Mouse (Mus musculus) forebrain, embryonic 15.5 days (tissue): ENCODE results near the gene Rps27rt. TPM values are rescaled to one million over a fixed set of nuclear protein-coding genes. Genes with fewer than 3 reads are reported as not detected.

Source experiments
- ATAC-seq: fragments of 200-750 bp; cut with Nextera tagmentation; replicated peaks from 2 replicates; pipeline ENCODE4 v1.8.0; 2017; ENCODE audit warnings: mild to moderate bottlenecking, moderate TSS enrichment, moderate library complexity
- H3K27ac ChIP-seq: fragments of 300-500 bp; sonication (generic); replicated peaks from 2 replicates; pipeline ENCODE4 v1.5.1; 2015; ENCODE audit warnings: mild to moderate bottlenecking, inconsistent platforms
- H3K27me3 ChIP-seq: fragments of 300-500 bp; sonication (generic); 2 replicates; pipeline ENCODE4 v1.6.1; 2015; ENCODE audit warnings: inconsistent platforms
- H3K36me3 ChIP-seq: fragments of 300-500 bp; sonication (generic); 2 replicates; pipeline ENCODE4 v1.6.1; 2015; ENCODE audit warnings: mild to moderate bottlenecking, inconsistent platforms
- H3K4me1 ChIP-seq: fragments of 300-500 bp; sonication (generic); 2 replicates; pipeline ENCODE4 v1.6.1; 2015; ENCODE audit warnings: inconsistent platforms
- H3K4me2 ChIP-seq: fragments of 300-500 bp; sonication (generic); replicated peaks from 2 replicates; pipeline ENCODE4 v1.6.1; 2015; ENCODE audit warnings: mild to moderate bottlenecking, inconsistent platforms
- H3K4me3 ChIP-seq: fragments of 300-500 bp; sonication (generic); 2 replicates; pipeline ENCODE4 v1.5.1; 2015; ENCODE audit warnings: mild to moderate bottlenecking, inconsistent platforms
- H3K9ac ChIP-seq: fragments of 300-500 bp; sonication (generic); replicated peaks from 2 replicates; pipeline ENCODE4 v1.6.1; 2015; ENCODE audit warnings: mild to moderate bottlenecking, inconsistent platforms
- H3K9me3 ChIP-seq: fragments of 300-500 bp; sonication (generic); 2 replicates; pipeline ENCODE4 v1.6.1; 2016; ENCODE audit warnings: inconsistent platforms
- WGBS: fragments of 180-500 bp; shearing (Covaris S2); methylation state at CpG from one replicate; pipeline ENCODE4 v1.1.7; 2015; ENCODE audit warnings: mixed read lengths; 5-methylcytosine and 5-hydroxymethylcytosine counted together
- polyA plus RNA-seq: library from polyadenylated mRNA; unstranded; fragments of >200 nt; fragmentation: Nextera tagmentation; extraction: Ambion mirVana; gene quantifications from 2 replicates; pipeline ENCODE4 v1.2.1, GENCODE M21; 2015

The Rps27rt gene
- polyA plus RNA-seq, 1 experiment from 2014 or later = 229 TPM

DNA sequence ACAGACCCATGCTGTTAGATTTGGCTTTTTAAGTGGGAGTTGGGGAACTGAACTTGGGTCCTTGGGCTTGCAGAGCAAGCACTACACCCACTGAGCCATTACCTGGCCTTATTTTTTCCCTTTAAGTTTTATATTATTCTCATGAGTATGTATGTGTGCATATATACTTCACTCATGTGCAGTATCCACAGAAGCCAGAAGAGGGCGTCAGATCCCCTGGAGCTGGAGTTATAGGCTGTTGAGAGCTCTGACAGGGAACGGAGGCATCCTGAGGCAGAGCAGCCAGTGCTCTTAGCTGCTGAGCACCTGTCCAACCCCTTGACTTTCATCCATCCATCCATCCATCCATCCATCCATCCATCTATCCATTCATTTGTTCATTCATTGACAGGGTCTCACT lies 45.9 kb downstream of the Rps27rt start:
- no peaks in the 10 kb centered on the region for H3K9me3 ChIP-seq
- 83% methylated on average over 2 of the region's 2 CpGs for WGBS
- ATAC-seq = no peak
- H3K27me3 ChIP-seq = no peaks in the 10 kb centered on the region
- no peak overlapping the region for H3K27ac ChIP-seq
- no peak overlapping the region for H3K4me2 ChIP-seq
- no peaks in the 10 kb centered on the region for H3K36me3 ChIP-seq
- peaks cover 14% of the 10 kb centered on the region for H3K4me1 ChIP-seq
- H3K9ac ChIP-seq = no peak overlapping the region
- H3K4me3 ChIP-seq = no peak overlapping the region

DNA sequence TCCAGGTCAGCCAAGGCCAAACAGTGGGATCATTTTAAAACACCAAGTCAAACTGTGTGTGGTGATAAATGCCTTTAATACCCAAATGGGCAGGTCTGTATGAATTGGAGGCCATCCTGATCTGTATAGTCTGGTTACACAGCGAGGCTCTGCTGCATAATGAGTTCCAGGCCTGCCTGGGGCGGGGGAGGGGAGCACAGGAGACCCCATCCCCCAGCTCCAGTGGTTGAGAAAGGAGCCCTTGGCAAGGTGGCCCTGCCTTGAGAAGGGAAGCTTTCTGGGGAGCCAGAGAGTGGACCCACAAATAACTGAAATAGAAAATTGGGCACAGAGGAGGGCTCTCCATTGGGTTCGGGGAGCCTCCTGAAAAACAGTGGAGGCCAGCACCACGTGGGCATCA lies 47.2 kb downstream of the Rps27rt start:
- no peak for ATAC-seq
- Histone ChIP-seq H3K27me3 (no peaks in the 10 kb centered on the region), H3K4me2 (no peak overlapping the region), H3K9ac (no peak overlapping the region), H3K4me3 (no peak overlapping the region), H3K9me3 (no peaks in the 10 kb centered on the region), H3K27ac (no peak overlapping the region), H3K36me3 (no peaks in the 10 kb centered on the region), H3K4me1 (peaks cover 21% of the 10 kb centered on the region)
- 84% methylated on average over 4 of the region's 4 CpGs for WGBS

GRCm38 (mm10) chr9:114934231-114934630 lies 48.3 kb downstream of the Rps27rt start:
- H3K27me3 ChIP-seq = no peaks in the 10 kb centered on the region
- WGBS = 75% methylated on average over 11 of the region's 11 CpGs
- no peaks in the 10 kb centered on the region for H3K36me3 ChIP-seq
- H3K9ac ChIP-seq = no peak overlapping the region
- no peak overlapping the region for H3K27ac ChIP-seq
- peak overlapping the region; percentile 78 for H3K4me3 ChIP-seq
- no peak; the same call in 1 of the 2 replicates for ATAC-seq
- H3K4me1 ChIP-seq = peaks cover 21% of the 10 kb centered on the region
- no peaks in the 10 kb centered on the region for H3K9me3 ChIP-seq
- peak overlapping the region; percentile 89 for H3K4me2 ChIP-seq

DNA sequence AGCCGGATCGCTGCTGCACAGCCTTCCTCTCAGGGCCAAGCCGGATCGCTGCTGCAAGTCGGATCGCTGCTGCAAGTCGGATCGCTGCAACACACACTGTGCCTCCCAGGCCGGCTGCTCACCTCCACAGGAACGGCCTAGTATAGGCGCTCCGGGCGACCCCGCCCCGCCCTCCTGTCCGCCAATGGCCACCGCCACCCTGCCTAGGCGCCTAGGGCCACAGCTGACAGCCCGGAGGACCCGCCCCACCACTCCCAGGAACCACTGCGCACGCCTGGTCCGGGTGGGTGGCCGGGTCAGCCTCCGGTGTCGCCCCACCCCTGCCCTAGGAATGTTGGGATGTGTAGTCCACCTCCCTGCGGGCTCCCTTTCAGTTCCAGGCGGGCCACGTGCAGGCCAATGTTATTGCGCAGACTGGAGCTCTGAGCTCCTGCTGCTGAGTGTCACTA lies 48.8 kb downstream of the Rps27rt start, which contains the start of gene Gpd1l:
Gene Gpd1l (minus strand): TSS at position 265 of the 449 bp plus-strand sequence.
- Histone ChIP-seq H3K9ac (peak within 1 kb of the TSS; percentile 63), H3K27me3 (no peaks in the 10 kb centered on the region), H3K4me1 (peaks cover 21% of the 10 kb centered on the region), H3K4me2 (peak within 1 kb of the TSS; percentile 89), H3K36me3 (no peaks in the 10 kb centered on the region), H3K4me3 (peak within 1 kb of the TSS; percentile 78), H3K27ac (peak within 1 kb of the TSS; percentile 47), H3K9me3 (no peaks in the 10 kb centered on the region)
- whole genome bisulfite sequencing = 0% methylated on average over 30 of the region's 30 CpGs
- ATAC-seq = peak; percentile 98

- ATAC-seq = no peak; the same call in 1 of the 2 replicates
- no peaks in the 10 kb centered on the region for H3K9me3 ChIP-seq
- peak overlapping the region; percentile 89 for H3K4me2 ChIP-seq
- H3K4me3 ChIP-seq = peak overlapping the region; percentile 78
- WGBS = under 1% methylated on average over 50 of the region's 50 CpGs
- H3K36me3 ChIP-seq = no peaks in the 10 kb centered on the region
- H3K27me3 ChIP-seq = no peaks in the 10 kb centered on the region
- peaks cover 21% of the 10 kb centered on the region for H3K4me1 ChIP-seq
- peak overlapping the region; percentile 47 for H3K27ac ChIP-seq
- H3K9ac ChIP-seq = peak overlapping the region; percentile 63
Measured at GRCm38 (mm10) chr9:114933037-114933722, 49.4 kb downstream of the Rps27rt start.

DNA sequence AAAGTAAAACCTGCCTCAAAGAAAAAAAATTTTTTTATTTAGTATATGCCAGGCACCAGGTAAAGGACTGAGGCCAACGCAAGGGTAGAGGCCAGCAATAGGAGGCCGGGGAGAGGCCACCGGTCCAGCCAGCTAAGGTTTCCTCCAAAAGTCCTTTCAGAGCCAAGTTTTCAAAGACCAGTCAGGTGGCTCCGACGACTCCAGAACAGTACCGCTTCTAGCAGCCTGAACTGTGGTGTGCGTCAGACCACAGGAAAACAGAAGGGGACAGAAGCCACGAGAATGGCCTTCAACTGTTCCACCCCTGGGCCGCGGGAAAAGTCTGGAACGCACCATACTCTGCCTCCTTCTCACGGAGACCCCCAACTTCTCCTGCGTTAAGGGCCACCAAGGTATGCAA lies 49.9 kb downstream of the Rps27rt start:
- no peak for ATAC-seq
- Histone ChIP-seq H3K4me1 (peaks cover 21% of the 10 kb centered on the region), H3K27me3 (no peaks in the 10 kb centered on the region), H3K4me2 (peak overlapping the region; percentile 89), H3K4me3 (peak overlapping the region; percentile 78), H3K36me3 (no peaks in the 10 kb centered on the region), H3K27ac (no peak overlapping the region), H3K9ac (peak overlapping the region; percentile 63), H3K9me3 (no peaks in the 10 kb centered on the region)
- 24% methylated on average over 13 of the region's 13 CpGs for WGBS

Other genes with a start within 250 kb of the Rps27rt start
- gene Cmtm7, start 200.9 kb downstream of the Rps27rt start, polyA plus RNA-seq = 15.2 and 18.1 TPM in 2 replicates
- 7.9 and 8.4 TPM in 2 replicates for gene Cmtm8, start 138.6 kb downstream of the Rps27rt start, polyA plus RNA-seq
- gene Gpd1l, start 48.8 kb downstream of the Rps27rt start, polyA plus RNA-seq = 29.9 and 30.9 TPM in 2 replicates
- 1.9 and 2.6 TPM in 2 replicates for gene Osbpl10, start 4.2 kb downstream of the Rps27rt start, polyA plus RNA-seq